In genomic region chr6:87216114-87216591, GRCm38 (mm10) we compare ENCODE assay signal across 11 mouse cellular contexts.
A peak's percentile ranks its signal among the peaks of the same experiment; 100 is the strongest.
DNase-seq lines count a peak whose midpoint lies in the region; ATAC-seq lines count a peak whose summit lies in the region.
"Had no signal": no experiment of that assay in that cellular context is flagged by ENCODE, and none has a peak within 500 bp of the region (broad histone marks: within the 10 kb centered on the region; RNA-seq: fewer than 3 reads in every experiment).

No protein-coding gene starts in this region.

- WGBS in heart, embryonic 15.5 days: 67% methylated on average over 2 of the region's 2 CpGs
- WGBS in forebrain, embryonic 12.5 days: 64% methylated on average over 2 of the region's 2 CpGs

- H3K4me1 ChIP-seq in heart, embryonic 15.5 days (replicated peaks): peaks cover 8% of the 10 kb centered on the region; the same call in 1 of the 2 replicates
- no peaks in the 10 kb centered on the region for H3K4me1 ChIP-seq in forebrain, embryonic 12.5 days
- H3K4me1 ChIP-seq: midbrain, embryonic 12.5 days had no signal

- no peak overlapping the region for H3K4me3 ChIP-seq in heart, embryonic 15.5 days
- no peak overlapping the region for H3K4me3 ChIP-seq in forebrain, embryonic 12.5 days (replicated peaks)
- H3K4me3 ChIP-seq: midbrain, embryonic 12.5 days had no signal

- H3K36me3 ChIP-seq in heart, embryonic 15.5 days: 0 out of 2 replicates have a peak, but pooled peaks cover 2% of the 10 kb centered on the region
- H3K36me3 ChIP-seq in forebrain, embryonic 12.5 days (replicated peaks): peaks cover 6% of the 10 kb centered on the region; the same call in 1 of the 2 replicates

- no peaks in the 10 kb centered on the region for H3K9me3 ChIP-seq in heart, embryonic 15.5 days (replicated peaks)
- no peaks in the 10 kb centered on the region for H3K9me3 ChIP-seq in forebrain, embryonic 12.5 days
- H3K9me3 ChIP-seq: midbrain, embryonic 12.5 days had no signal

- H3K27ac ChIP-seq in heart, embryonic 15.5 days: 0 out of 2 replicates have a peak overlapping the region, but pooled peaks have one; percentile 24
- H3K27ac ChIP-seq in forebrain, embryonic 12.5 days: no peak overlapping the region
- H3K27ac ChIP-seq: midbrain, embryonic 12.5 days had no signal

- ATAC-seq in heart, embryonic 15.5 days (replicated peaks; ENCODE audit: insufficient number of reproducible peaks, insufficient read depth, low FRiP score, low read depth): no peak
- no peak for ATAC-seq in forebrain, embryonic 12.5 days (ENCODE audit: low FRiP score)

- H3K4me2 ChIP-seq in heart, embryonic 15.5 days: no peak overlapping the region
- no peak overlapping the region for H3K4me2 ChIP-seq in forebrain, embryonic 12.5 days
- H3K4me2 ChIP-seq: midbrain, embryonic 12.5 days had no signal

- H3K27me3 ChIP-seq in heart, embryonic 15.5 days: no peaks in the 10 kb centered on the region
- no peaks in the 10 kb centered on the region for H3K27me3 ChIP-seq in forebrain, embryonic 12.5 days
- H3K27me3 ChIP-seq: midbrain, embryonic 12.5 days had no signal

- no peak overlapping the region for H3K9ac ChIP-seq in heart, embryonic 15.5 days
- no peak overlapping the region for H3K9ac ChIP-seq in forebrain, embryonic 12.5 days
- H3K9ac ChIP-seq: midbrain, embryonic 12.5 days had no signal

- DNase-seq in cerebellum, adult 11-12 months: peak; percentile 4
- no peak for DNase-seq in cerebellum, postnatal 4 days (ENCODE audit: low spot score in 2 of 2)
- peak; percentile 25 for DNase-seq in layer of hippocampus, adult 11-12 months (ENCODE audit: low spot score)
- DNase-seq in layer of hippocampus, adult 18-20 months (ENCODE audit: low spot score in 2 of 2): no peak
- DNase-seq in lung, postnatal 14 days: peak; percentile 59
- no peak for DNase-seq in right cerebral cortex, postnatal 14 days
- DNase-seq: cerebellum, postnatal 10 days; kidney, postnatal 25 days had no signal

Comparison
In these comparisons a context has a peak if more than half of its experiments do, and no peak if none do; other contexts are left out.
1. DNase-seq: peak in cerebellum, adult 11-12 months (single experiment), layer of hippocampus, adult 11-12 months (single experiment) and lung, postnatal 14 days (single experiment); none in cerebellum, postnatal 4 days (0 of 2), layer of hippocampus, adult 18-20 months (0 of 2) and right cerebral cortex, postnatal 14 days (single experiment).